ENCODE assay signal across 18 mouse cellular contexts in the genomic region with DNA sequence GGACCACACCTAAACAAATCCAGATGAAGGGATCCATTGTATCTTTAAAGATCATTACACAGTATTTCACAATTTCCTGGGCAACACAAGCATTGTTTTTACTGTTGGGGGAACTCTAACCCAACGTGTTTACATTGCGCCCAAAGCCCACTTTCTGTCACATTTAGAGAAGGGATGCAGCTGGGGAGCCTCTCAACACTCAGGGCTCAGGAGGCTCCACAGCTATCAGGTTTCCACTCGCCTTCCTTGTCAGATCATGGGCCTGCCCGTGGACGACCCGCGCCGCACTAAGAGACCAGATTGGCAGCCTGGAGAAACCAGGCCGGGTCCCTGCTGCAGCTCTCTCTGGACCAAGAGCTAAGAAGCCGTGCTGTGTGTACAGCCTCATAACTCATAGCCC. TPM values are rescaled to one million over a fixed set of nuclear protein-coding genes. Genes with fewer than 3 reads are reported as not detected.
A peak's percentile ranks its signal among the peaks of the same experiment; 100 is the strongest.
DNase-seq lines count a peak whose midpoint lies in the region; ATAC-seq lines count a peak whose summit lies in the region.
"Had no signal": no experiment of that assay in that cellular context is flagged by ENCODE, and none has a peak within 500 bp of the region (broad histone marks: within the 10 kb centered on the region; RNA-seq: fewer than 3 reads in every experiment).

No protein-coding gene starts in this region.

- peaks cover 3% of the 10 kb centered on the region; the same call in 1 of the 2 replicates for H3K4me1 ChIP-seq in intestine, embryonic 16.5 days (ENCODE audit: control insufficient read depth, insufficient read depth, low read length)
- H3K4me1 ChIP-seq in intestine, embryonic 15.5 days (replicated peaks): 0 out of 2 replicates have a peak, but pooled peaks cover 5% of the 10 kb centered on the region
- H3K4me1 ChIP-seq in embryonic facial prominence, embryonic 12.5 days: peaks cover 9% of the 10 kb centered on the region; the same call in 1 of the 2 replicates

- H3K36me3 ChIP-seq in intestine, embryonic 16.5 days (ENCODE audit: control insufficient read depth, insufficient read depth, low read length): no peaks in the 10 kb centered on the region
- H3K36me3 ChIP-seq in intestine, embryonic 15.5 days: 0 out of 2 replicates have a peak, but pooled peaks cover 2% of the 10 kb centered on the region
- 0 out of 2 replicates have a peak, but pooled peaks cover 4% of the 10 kb centered on the region for H3K36me3 ChIP-seq in embryonic facial prominence, embryonic 12.5 days
- H3K36me3 ChIP-seq: midbrain, embryonic 15.5 days; neural tube, embryonic 13.5 days had no signal

- DNase-seq in urinary bladder, adult 18-20 months (ENCODE audit: low spot score in 2 of 2): peak; percentile 28 to 47
- no peak for DNase-seq in urinary bladder, postnatal 25 days (ENCODE audit: low spot score)
- no peak for DNase-seq in retina, postnatal 1 day
- DNase-seq in layer of hippocampus, postnatal 36 days: no peak
- no peak for DNase-seq in adrenal gland, postnatal 10 days
- DNase-seq: cerebellum, adult 2 months; forebrain, postnatal 0 days; left cerebral cortex, postnatal 4 days; right cerebral cortex, adult 18-20 months; thymus, postnatal 25 days had no signal

- 0 out of 2 replicates have a peak overlapping the region, but pooled peaks have one; percentile 6 for H3K27ac ChIP-seq in intestine, embryonic 16.5 days (ENCODE audit: low read length)
- no peak overlapping the region for H3K27ac ChIP-seq in intestine, embryonic 15.5 days
- H3K27ac ChIP-seq in embryonic facial prominence, embryonic 12.5 days: peak overlapping the region; percentile 65
- H3K27ac ChIP-seq: heart, adult 2 months; layer of hippocampus, adult 2 months; midbrain, embryonic 15.5 days; neural tube, embryonic 13.5 days had no signal

- no peaks in the 10 kb centered on the region for H3K9me3 ChIP-seq in intestine, embryonic 16.5 days (ENCODE audit: control insufficient read depth, low read length)
- H3K9me3 ChIP-seq in intestine, embryonic 15.5 days: no peaks in the 10 kb centered on the region
- no peaks in the 10 kb centered on the region for H3K9me3 ChIP-seq in embryonic facial prominence, embryonic 12.5 days
- H3K9me3 ChIP-seq: midbrain, embryonic 15.5 days; neural tube, embryonic 13.5 days had no signal

- no peak for ATAC-seq in intestine, embryonic 16.5 days
- no peak for ATAC-seq in intestine, embryonic 15.5 days
- peak; percentile 61 for ATAC-seq in embryonic facial prominence, embryonic 12.5 days (ENCODE audit: insufficient number of reproducible peaks, insufficient read depth, low FRiP score, low TSS enrichment)
- ATAC-seq: CD4-positive, CD25-positive, alpha-beta regulatory T cell, adult 4 months; forebrain, postnatal 0 days; midbrain, embryonic 15.5 days had no signal

- WGBS in intestine, embryonic 16.5 days: 74% methylated on average over 10 of the region's 10 CpGs
- whole genome bisulfite sequencing in intestine, embryonic 15.5 days: 62% methylated on average over 10 of the region's 10 CpGs
- WGBS in embryonic facial prominence, embryonic 12.5 days: 27% methylated on average over 10 of the region's 10 CpGs

- H3K4me3 ChIP-seq in intestine, embryonic 16.5 days (ENCODE audit: low read length): no peak overlapping the region
- no peak overlapping the region for H3K4me3 ChIP-seq in intestine, embryonic 15.5 days (replicated peaks)
- H3K4me3 ChIP-seq in embryonic facial prominence, embryonic 12.5 days: no peak overlapping the region
- H3K4me3 ChIP-seq: heart, adult 2 months; layer of hippocampus, adult 2 months; midbrain, embryonic 15.5 days; neural tube, embryonic 13.5 days had no signal

- H3K27me3 ChIP-seq in intestine, embryonic 16.5 days (replicated peaks; ENCODE audit: control insufficient read depth, insufficient read depth, low read length): no peaks in the 10 kb centered on the region
- no peaks in the 10 kb centered on the region for H3K27me3 ChIP-seq in intestine, embryonic 15.5 days (replicated peaks)
- no peaks in the 10 kb centered on the region for H3K27me3 ChIP-seq in embryonic facial prominence, embryonic 12.5 days
- H3K27me3 ChIP-seq: midbrain, embryonic 15.5 days; neural tube, embryonic 13.5 days had no signal

- H3K9ac ChIP-seq in intestine, embryonic 16.5 days (ENCODE audit: low read depth, low read length): no peak overlapping the region
- no peak overlapping the region for H3K9ac ChIP-seq in intestine, embryonic 15.5 days
- H3K9ac ChIP-seq in embryonic facial prominence, embryonic 12.5 days: no peak overlapping the region
- H3K9ac ChIP-seq: forebrain, postnatal 0 days; midbrain, embryonic 15.5 days; neural tube, embryonic 13.5 days had no signal

- H3K4me2 ChIP-seq in intestine, embryonic 16.5 days (ENCODE audit: low read depth, low read length): no peak overlapping the region
- H3K4me2 ChIP-seq in intestine, embryonic 15.5 days (replicated peaks): no peak overlapping the region
- H3K4me2 ChIP-seq in embryonic facial prominence, embryonic 12.5 days (replicated peaks): no peak overlapping the region
- H3K4me2 ChIP-seq: midbrain, embryonic 15.5 days; neural tube, embryonic 13.5 days had no signal

RNA-seq across cellular contexts. Expression of gene Mlh3, which starts 3.1 kb away (rescaled TPM):
- polyA plus RNA-seq in intestine, embryonic 16.5 days (2015; fragmentation: Nextera tagmentation; extraction: Ambion mirVana): 5.5 and 5.7 TPM in 2 replicates
- 6.7 and 6.9 TPM in 2 replicates for polyA plus RNA-seq in intestine, embryonic 15.5 days (2015; fragmentation: Nextera tagmentation; extraction: Ambion mirVana)
- polyA plus RNA-seq in embryonic facial prominence, embryonic 12.5 days (2016; fragmentation: Nextera tagmentation; extraction: Ambion mirVana): 10.1 and 11.0 TPM in 2 replicates
- total RNA-seq in layer of hippocampus, postnatal 36 days (2021): 10 to 100 TPM; 19.7 to 20.3 TPM
- 10 to 100 TPM in 1 of 2 experiments, 1 to 10 TPM in 1; 8.6 to 11.5 TPM for total RNA-seq in adrenal gland, postnatal 10 days (2021)

RNA-seq across cellular contexts. Expression of gene Acyp1, which starts 14.7 kb away (rescaled TPM):
- polyA plus RNA-seq in intestine, embryonic 16.5 days (2015; fragmentation: Nextera tagmentation; extraction: Ambion mirVana): 50.2 and 52.3 TPM in 2 replicates
- 47.6 and 58.2 TPM in 2 replicates for polyA plus RNA-seq in intestine, embryonic 15.5 days (2015; fragmentation: Nextera tagmentation; extraction: Ambion mirVana)
- 43.8 and 45.1 TPM in 2 replicates for polyA plus RNA-seq in embryonic facial prominence, embryonic 12.5 days (2016; fragmentation: Nextera tagmentation; extraction: Ambion mirVana)
- total RNA-seq in layer of hippocampus, postnatal 36 days (2021): 10 to 100 TPM; 32.8 to 34.1 TPM
- total RNA-seq in adrenal gland, postnatal 10 days (2021): 10 to 100 TPM; 28.2 to 31.0 TPM

RNA-seq across cellular contexts. Expression of gene Zc2hc1c, which starts 14.9 kb away (rescaled TPM):
- 1.5 TPM in 2 replicates for polyA plus RNA-seq in intestine, embryonic 16.5 days (2015; fragmentation: Nextera tagmentation; extraction: Ambion mirVana)
- polyA plus RNA-seq in intestine, embryonic 15.5 days (2015; fragmentation: Nextera tagmentation; extraction: Ambion mirVana): 1.7 TPM in 2 replicates
- polyA plus RNA-seq in embryonic facial prominence, embryonic 12.5 days (2016; fragmentation: Nextera tagmentation; extraction: Ambion mirVana): 0.78 and 1.1 TPM in 2 replicates
- 1 to 10 TPM; 1.0 to 1.2 TPM for total RNA-seq in layer of hippocampus, postnatal 36 days (2021)
- 1 to 10 TPM in 1 of 2 experiments, under 1 TPM in 1; 0.78 to 1.2 TPM for total RNA-seq in adrenal gland, postnatal 10 days (2021)

RNA-seq across cellular contexts. Expression of gene Eif2b2, which starts 54.2 kb away (rescaled TPM):
- 67.6 and 74.8 TPM in 2 replicates for polyA plus RNA-seq in intestine, embryonic 16.5 days (2015; fragmentation: Nextera tagmentation; extraction: Ambion mirVana)
- polyA plus RNA-seq in intestine, embryonic 15.5 days (2015; fragmentation: Nextera tagmentation; extraction: Ambion mirVana): 66.8 and 72.0 TPM in 2 replicates
- polyA plus RNA-seq in embryonic facial prominence, embryonic 12.5 days (2016; fragmentation: Nextera tagmentation; extraction: Ambion mirVana): 79.0 and 88.2 TPM in 2 replicates
- total RNA-seq in layer of hippocampus, postnatal 36 days (2021): 10 to 100 TPM; 52.4 to 57.6 TPM
- 10 to 100 TPM; 59.5 to 62.7 TPM for total RNA-seq in adrenal gland, postnatal 10 days (2021)

Comparison
In these comparisons a context has a peak if more than half of its experiments do, and no peak if none do; other contexts are left out.
1. DNase-seq: peak in urinary bladder, adult 18-20 months (2 of 2); none in urinary bladder, postnatal 25 days (single experiment), retina, postnatal 1 day (single experiment), layer of hippocampus, postnatal 36 days (0 of 2) and adrenal gland, postnatal 10 days (single experiment).